Mouse (Mus musculus): ENCODE measurements around the gene Ranbp1. TPM values are rescaled to one million over a fixed set of nuclear protein-coding genes. Genes with fewer than 3 reads are reported as not detected.

The Ranbp1 gene
- polyA plus RNA-seq, 1 experiment from 2014 or later, result 1,160 TPM

GRCm38 (mm10) chr16:18258221-18258620, 9.7 kb upstream of the Ranbp1 start, which contains the start of gene Gm49776:
TSS of gene Gm49776 (minus strand) at chr16:18258321.
- no peak within 1 kb of the TSS for H3K27ac ChIP-seq (ENCODE audit: low read depth, low read length)
- DNase-seq (ENCODE audit: low spot score), result no peak
- H3K4me3 ChIP-seq (ENCODE audit: low read depth, low read length), result no peak within 1 kb of the TSS
- no peak for ATAC-seq (ENCODE audit: low FRiP score)
- H3K4me2 ChIP-seq (replicated peaks; ENCODE audit: low read depth, low read length), result no peak within 1 kb of the TSS
- no peak within 1 kb of the TSS for H3K9ac ChIP-seq (ENCODE audit: low read depth, low read length)
- no peaks in the 10 kb centered on the region for H3K9me3 ChIP-seq (ENCODE audit: control insufficient read depth, low read length)
- no peaks in the 10 kb centered on the region for H3K27me3 ChIP-seq (ENCODE audit: control insufficient read depth, insufficient read depth, low read length)
- WGBS, result 92% methylated on average over 2 of the region's 2 CpGs
- H3K36me3 ChIP-seq (ENCODE audit: control insufficient read depth, insufficient read depth, low read length), result peaks cover 34% of the 10 kb centered on the region
- H3K4me1 ChIP-seq (replicated peaks; ENCODE audit: control insufficient read depth, insufficient read depth, low read length), result no peaks in the 10 kb centered on the region

- Histone ChIP-seq H3K4me1 (replicated peaks; ENCODE audit: control insufficient read depth, insufficient read depth, low read length) (peaks cover 9% of the 10 kb centered on the region), H3K27me3 (ENCODE audit: control insufficient read depth, insufficient read depth, low read length) (no peaks in the 10 kb centered on the region), H3K4me3 (ENCODE audit: low read depth, low read length) (no peak overlapping the region), H3K4me2 (replicated peaks; ENCODE audit: low read depth, low read length) (no peak overlapping the region), H3K27ac (ENCODE audit: low read depth, low read length) (no peak overlapping the region), H3K9ac (ENCODE audit: low read depth, low read length) (no peak overlapping the region), H3K9me3 (ENCODE audit: control insufficient read depth, low read length) (no peaks in the 10 kb centered on the region), H3K36me3 (ENCODE audit: control insufficient read depth, insufficient read depth, low read length) (peaks cover 28% of the 10 kb centered on the region; the same call in 1 of the 2 replicates)
- DNase-seq (ENCODE audit: low spot score) (no peak), ATAC-seq (ENCODE audit: low FRiP score) (no peak)
- 94% methylated on average over 1 of the region's 1 CpGs for WGBS
These were observed 5.3 kb upstream of the Ranbp1 start for GRCm38 (mm10) chr16:18253866-18254265.

GRCm38 (mm10) chr16:18252736-18253135, 4.2 kb upstream of the Ranbp1 start:
- WGBS, result 88% methylated on average over 6 of the region's 6 CpGs
- H3K36me3 ChIP-seq (ENCODE audit: control insufficient read depth, insufficient read depth, low read length), result peaks cover 25% of the 10 kb centered on the region; the same call in 1 of the 2 replicates
- no peak overlapping the region for H3K4me2 ChIP-seq (replicated peaks; ENCODE audit: low read depth, low read length)
- no peaks in the 10 kb centered on the region for H3K9me3 ChIP-seq (ENCODE audit: control insufficient read depth, low read length)
- no peak overlapping the region for H3K9ac ChIP-seq (ENCODE audit: low read depth, low read length)
- DNase-seq (ENCODE audit: low spot score) (no peak), ATAC-seq (ENCODE audit: low FRiP score) (no peak)
- H3K4me3 ChIP-seq (ENCODE audit: low read depth, low read length), result no peak overlapping the region
- H3K27ac ChIP-seq (ENCODE audit: low read depth, low read length), result no peak overlapping the region
- no peaks in the 10 kb centered on the region for H3K27me3 ChIP-seq (ENCODE audit: control insufficient read depth, insufficient read depth, low read length)
- H3K4me1 ChIP-seq (replicated peaks; ENCODE audit: control insufficient read depth, insufficient read depth, low read length), result peaks cover 9% of the 10 kb centered on the region

- WGBS, result 77% methylated on average over 10 of the region's 10 CpGs
- Histone ChIP-seq H3K9ac (ENCODE audit: low read depth, low read length) (no peak overlapping the region; the same call in 1 of the 2 replicates), H3K27ac (ENCODE audit: low read depth, low read length) (no peak overlapping the region)
These were observed 2.6 kb upstream of the Ranbp1 start for GRCm38 (mm10) chr16:18250828-18251790.

GRCm38 (mm10) chr16:18250231-18250630, 1.7 kb upstream of the Ranbp1 start:
- H3K9ac ChIP-seq (ENCODE audit: low read depth, low read length), result peak overlapping the region; percentile 89; the same call in 1 of the 2 replicates
- 0 out of 2 replicates have a peak overlapping the region, but pooled peaks have one; percentile 20 for H3K27ac ChIP-seq (ENCODE audit: low read depth, low read length)
- 57% methylated on average over 4 of the region's 4 CpGs for WGBS
- DNase-seq (ENCODE audit: low spot score) (no peak), ATAC-seq (ENCODE audit: low FRiP score) (no peak)
- no peaks in the 10 kb centered on the region for H3K9me3 ChIP-seq (ENCODE audit: control insufficient read depth, low read length)
- no peaks in the 10 kb centered on the region for H3K27me3 ChIP-seq (ENCODE audit: control insufficient read depth, insufficient read depth, low read length)
- peak overlapping the region; percentile 94 for H3K4me3 ChIP-seq (ENCODE audit: low read depth, low read length)
- peaks cover 9% of the 10 kb centered on the region for H3K4me1 ChIP-seq (replicated peaks; ENCODE audit: control insufficient read depth, insufficient read depth, low read length)
- 0 out of 2 replicates have a peak, but pooled peaks cover 20% of the 10 kb centered on the region for H3K36me3 ChIP-seq (ENCODE audit: control insufficient read depth, insufficient read depth, low read length)
- peak overlapping the region; percentile 80 for H3K4me2 ChIP-seq (replicated peaks; ENCODE audit: low read depth, low read length)

More at GRCm38 (mm10) chr16:18250828-18251790, 2.6 kb upstream of the Ranbp1 start:
- Histone ChIP-seq H3K4me2 (replicated peaks; ENCODE audit: low read depth, low read length) (peak overlapping the region; percentile 80), H3K4me1 (replicated peaks; ENCODE audit: control insufficient read depth, insufficient read depth, low read length) (peaks cover 9% of the 10 kb centered on the region), H3K4me3 (ENCODE audit: low read depth, low read length) (peak overlapping the region; percentile 12; the same call in 1 of the 2 replicates), H3K27me3 (ENCODE audit: control insufficient read depth, insufficient read depth, low read length) (no peaks in the 10 kb centered on the region), H3K36me3 (ENCODE audit: control insufficient read depth, insufficient read depth, low read length) (0 out of 2 replicates have a peak, but pooled peaks cover 20% of the 10 kb centered on the region), H3K9me3 (ENCODE audit: control insufficient read depth, low read length) (no peaks in the 10 kb centered on the region)
- ATAC-seq (ENCODE audit: low FRiP score), result no peak
- no peak for DNase-seq (ENCODE audit: low spot score)

GRCm38 (mm10) chr16:18249364-18249967, 934 bp upstream of the Ranbp1 start:
- Histone ChIP-seq H3K9ac (ENCODE audit: low read depth, low read length) (peak overlapping the region; percentile 89), H3K4me2 (replicated peaks; ENCODE audit: low read depth, low read length) (peak overlapping the region; percentile 80), H3K4me3 (ENCODE audit: low read depth, low read length) (peak overlapping the region; percentile 94), H3K27ac (ENCODE audit: low read depth, low read length) (peak overlapping the region; percentile 89), H3K36me3 (ENCODE audit: control insufficient read depth, insufficient read depth, low read length) (0 out of 2 replicates have a peak, but pooled peaks cover 19% of the 10 kb centered on the region), H3K9me3 (ENCODE audit: control insufficient read depth, low read length) (no peaks in the 10 kb centered on the region), H3K27me3 (ENCODE audit: control insufficient read depth, insufficient read depth, low read length) (no peaks in the 10 kb centered on the region), H3K4me1 (replicated peaks; ENCODE audit: control insufficient read depth, insufficient read depth, low read length) (peaks cover 9% of the 10 kb centered on the region)
- DNase-seq (ENCODE audit: low spot score) (peak; percentile 49), ATAC-seq (ENCODE audit: low FRiP score) (peak; percentile 41; the same call in 1 of the 2 replicates)
- 9% methylated on average over 27 of the region's 27 CpGs for WGBS

- Histone ChIP-seq H3K4me2 (replicated peaks; ENCODE audit: low read depth, low read length) (peak overlapping the region; percentile 37), H3K9me3 (ENCODE audit: control insufficient read depth, low read length) (no peaks in the 10 kb centered on the region), H3K27ac (ENCODE audit: low read depth, low read length) (peak overlapping the region; percentile 89), H3K4me1 (replicated peaks; ENCODE audit: control insufficient read depth, insufficient read depth, low read length) (peaks cover 9% of the 10 kb centered on the region), H3K27me3 (ENCODE audit: control insufficient read depth, insufficient read depth, low read length) (no peaks in the 10 kb centered on the region), H3K9ac (ENCODE audit: low read depth, low read length) (peak overlapping the region; percentile 95), H3K4me3 (ENCODE audit: low read depth, low read length) (peak overlapping the region; percentile 94), H3K36me3 (ENCODE audit: control insufficient read depth, insufficient read depth, low read length) (peaks cover 12% of the 10 kb centered on the region; the same call in 1 of the 2 replicates)
- ATAC-seq (ENCODE audit: low FRiP score) (peak; percentile 2), DNase-seq (ENCODE audit: low spot score) (no peak)
- WGBS, result under 1% methylated on average over 29 of the region's 33 CpGs
These were observed 772 bp downstream of the Ranbp1 start for GRCm38 (mm10) chr16:18247521-18248399.

GRCm38 (mm10) chr16:18241581-18241980, 7.0 kb downstream of the Ranbp1 start:
- H3K36me3 ChIP-seq (ENCODE audit: control insufficient read depth, insufficient read depth, low read length), result peaks cover 17% of the 10 kb centered on the region; the same call in 1 of the 2 replicates
- no peak overlapping the region for H3K27ac ChIP-seq (ENCODE audit: low read depth, low read length)
- no peak overlapping the region for H3K9ac ChIP-seq (ENCODE audit: low read depth, low read length)
- no peak overlapping the region for H3K4me2 ChIP-seq (replicated peaks; ENCODE audit: low read depth, low read length)
- H3K9me3 ChIP-seq (ENCODE audit: control insufficient read depth, low read length), result no peaks in the 10 kb centered on the region
- no peak for ATAC-seq (ENCODE audit: low FRiP score)
- no peak for DNase-seq (ENCODE audit: low spot score)
- H3K27me3 ChIP-seq (ENCODE audit: control insufficient read depth, insufficient read depth, low read length), result no peaks in the 10 kb centered on the region
- no peak overlapping the region for H3K4me3 ChIP-seq (ENCODE audit: low read depth, low read length)
- WGBS, result 92% methylated on average over 10 of the region's 10 CpGs
- H3K4me1 ChIP-seq (replicated peaks; ENCODE audit: control insufficient read depth, insufficient read depth, low read length), result no peaks in the 10 kb centered on the region; the same call in 1 of the 2 replicates

All from hindbrain, embryonic 11.5 days (tissue).